Mouse (Mus musculus) stomach, embryonic 15.5 days (tissue): ENCODE measurements around the gene L1cam. TPM values are rescaled to one million over a fixed set of nuclear protein-coding genes. Genes with fewer than 3 reads are reported as not detected.
A peak's percentile ranks its signal among the peaks of the same experiment; 100 is the strongest.

ENCODE experiments used
- ATAC-seq: fragments of 200-750 bp; cut with Nextera tagmentation; 2 replicates; pipeline ENCODE4 v1.8.0; 2017; ENCODE audit warnings: low read depth, moderate number of reproducible peaks, moderate TSS enrichment; ENCODE audit not compliant: insufficient read depth, low FRiP score
- H3K27ac ChIP-seq: fragments of 300-500 bp; sonication (generic); 2 replicates; pipeline ENCODE4 v1.5.1; 2015; ENCODE audit warnings: mild to moderate bottlenecking, inconsistent platforms
- H3K27me3 ChIP-seq: fragments of 300-500 bp; sonication (generic); replicated peaks from 2 replicates; pipeline ENCODE4 v1.6.1; 2015; ENCODE audit warnings: inconsistent platforms
- H3K36me3 ChIP-seq: fragments of 300-500 bp; sonication (generic); 2 replicates; pipeline ENCODE4 v1.6.1; 2015; ENCODE audit warnings: inconsistent platforms
- H3K4me1 ChIP-seq: fragments of 300-500 bp; sonication (generic); 2 replicates; pipeline ENCODE4 v1.6.1; 2015; ENCODE audit warnings: inconsistent platforms
- H3K4me2 ChIP-seq: fragments of 300-500 bp; sonication (generic); 2 replicates; pipeline ENCODE4 v1.6.1; 2015; ENCODE audit warnings: mild to moderate bottlenecking, inconsistent platforms
- H3K4me3 ChIP-seq: fragments of 300-500 bp; sonication (generic); replicated peaks from 2 replicates; pipeline ENCODE4 v1.5.1; 2015; ENCODE audit warnings: inconsistent platforms
- H3K9ac ChIP-seq: fragments of 300-500 bp; sonication (generic); 2 replicates; pipeline ENCODE4 v1.6.1; 2015; ENCODE audit warnings: inconsistent platforms
- H3K9me3 ChIP-seq: fragments of 300-500 bp; sonication (generic); 2 replicates; pipeline ENCODE4 v1.6.1; 2016; ENCODE audit warnings: inconsistent platforms
- WGBS: fragments of 180-500 bp; shearing (Covaris S2); methylation state at CpG from one replicate; pipeline ENCODE4 v1.1.7; 2015; 5-methylcytosine and 5-hydroxymethylcytosine counted together
- polyA plus RNA-seq: library from polyadenylated mRNA; unstranded; fragments of >200 nt; fragmentation: Nextera tagmentation; extraction: Ambion mirVana; gene quantifications from 2 replicates; pipeline ENCODE4 v1.2.1, GENCODE M21; 2015

Gene L1cam
- polyA plus RNA-seq, 1 experiment from 2014 or later, result 8.2 TPM

- no peak overlapping the region for H3K4me2 ChIP-seq
- H3K27me3 ChIP-seq, result no peaks in the 10 kb centered on the region
- ATAC-seq, result no peak
- H3K4me1 ChIP-seq, result no peaks in the 10 kb centered on the region
- no peaks in the 10 kb centered on the region for H3K36me3 ChIP-seq
- no peaks in the 10 kb centered on the region for H3K9me3 ChIP-seq
- H3K4me3 ChIP-seq, result no peak overlapping the region
- 65% methylated on average over 1 of the region's 1 CpGs for WGBS
- H3K9ac ChIP-seq, result no peak overlapping the region
- no peak overlapping the region for H3K27ac ChIP-seq
Measured at GRCm38 (mm10) chrX:73871956-73872355, 23.9 kb downstream of the L1cam start.

- no peaks in the 10 kb centered on the region for H3K27me3 ChIP-seq
- H3K9ac ChIP-seq, result no peak overlapping the region
- H3K4me3 ChIP-seq, result no peak overlapping the region
- no peak overlapping the region for H3K27ac ChIP-seq
- no peak for ATAC-seq
- no peaks in the 10 kb centered on the region for H3K36me3 ChIP-seq
- H3K4me1 ChIP-seq, result no peaks in the 10 kb centered on the region
- no peak overlapping the region for H3K4me2 ChIP-seq
- no peaks in the 10 kb centered on the region for H3K9me3 ChIP-seq
Measured at GRCm38 (mm10) chrX:73871474-73871873, 24.4 kb downstream of the L1cam start.

GRCm38 (mm10) chrX:73869334-73869733 is 26.6 kb downstream of the L1cam start:
- no peaks in the 10 kb centered on the region for H3K4me1 ChIP-seq
- ATAC-seq, result no peak
- H3K4me3 ChIP-seq, result no peak overlapping the region
- 15% methylated on average over 5 of the region's 5 CpGs for WGBS
- H3K27me3 ChIP-seq, result no peaks in the 10 kb centered on the region
- no peak overlapping the region for H3K27ac ChIP-seq
- no peaks in the 10 kb centered on the region for H3K36me3 ChIP-seq
- H3K9me3 ChIP-seq, result no peaks in the 10 kb centered on the region
- no peak overlapping the region for H3K4me2 ChIP-seq
- no peak overlapping the region for H3K9ac ChIP-seq

GRCm38 (mm10) chrX:73867852-73868251 is 28.1 kb downstream of the L1cam start:
- 64% methylated on average over 1 of the region's 1 CpGs for WGBS
- Histone ChIP-seq H3K4me3 (no peak overlapping the region), H3K27me3 (no peaks in the 10 kb centered on the region), H3K4me1 (no peaks in the 10 kb centered on the region), H3K9ac (no peak overlapping the region), H3K9me3 (no peaks in the 10 kb centered on the region), H3K36me3 (no peaks in the 10 kb centered on the region), H3K27ac (no peak overlapping the region), H3K4me2 (no peak overlapping the region)
- no peak for ATAC-seq

GRCm38 (mm10) chrX:73867256-73867655 is 28.6 kb downstream of the L1cam start:
- no peak for ATAC-seq
- Histone ChIP-seq H3K4me2 (no peak overlapping the region), H3K4me3 (no peak overlapping the region), H3K36me3 (no peaks in the 10 kb centered on the region), H3K9me3 (no peaks in the 10 kb centered on the region), H3K4me1 (no peaks in the 10 kb centered on the region), H3K9ac (no peak overlapping the region), H3K27ac (no peak overlapping the region), H3K27me3 (no peaks in the 10 kb centered on the region)
- WGBS, result 31% methylated on average over 3 of the region's 3 CpGs

GRCm38 (mm10) chrX:73864692-73865091 is 31.2 kb downstream of the L1cam start:
- no peaks in the 10 kb centered on the region for H3K9me3 ChIP-seq
- WGBS, result 41% methylated on average over 3 of the region's 3 CpGs
- ATAC-seq, result no peak
- no peak overlapping the region for H3K4me2 ChIP-seq
- H3K27me3 ChIP-seq, result no peaks in the 10 kb centered on the region
- H3K4me1 ChIP-seq, result no peaks in the 10 kb centered on the region
- H3K4me3 ChIP-seq, result no peak overlapping the region
- no peak overlapping the region for H3K9ac ChIP-seq
- H3K27ac ChIP-seq, result no peak overlapping the region
- no peaks in the 10 kb centered on the region for H3K36me3 ChIP-seq

- H3K4me3 ChIP-seq, result no peak overlapping the region
- H3K27me3 ChIP-seq, result no peaks in the 10 kb centered on the region
- 60% methylated on average over 3 of the region's 3 CpGs for WGBS
- no peak overlapping the region for H3K4me2 ChIP-seq
- H3K36me3 ChIP-seq, result no peaks in the 10 kb centered on the region
- no peak overlapping the region for H3K9ac ChIP-seq
- H3K9me3 ChIP-seq, result no peaks in the 10 kb centered on the region
- no peaks in the 10 kb centered on the region for H3K4me1 ChIP-seq
- no peak for ATAC-seq
- no peak overlapping the region for H3K27ac ChIP-seq
Measured at GRCm38 (mm10) chrX:73855087-73855408, 40.9 kb downstream of the L1cam start.

GRCm38 (mm10) chrX:73854326-73855086 is 41.4 kb downstream of the L1cam start:
- H3K9me3 ChIP-seq, result no peaks in the 10 kb centered on the region
- 77% methylated on average over 7 of the region's 9 CpGs for WGBS
- no peak for ATAC-seq
- no peak overlapping the region for H3K4me2 ChIP-seq
- H3K4me3 ChIP-seq, result no peak overlapping the region
- H3K4me1 ChIP-seq, result no peaks in the 10 kb centered on the region
- no peak overlapping the region for H3K9ac ChIP-seq
- no peak overlapping the region for H3K27ac ChIP-seq
- H3K27me3 ChIP-seq, result no peaks in the 10 kb centered on the region
- H3K36me3 ChIP-seq, result no peaks in the 10 kb centered on the region

GRCm38 (mm10) chrX:73836691-73837090 is 59.2 kb downstream of the L1cam start:
- Histone ChIP-seq H3K9me3 (no peaks in the 10 kb centered on the region), H3K4me1 (no peaks in the 10 kb centered on the region), H3K4me3 (no peak overlapping the region), H3K4me2 (no peak overlapping the region), H3K27ac (no peak overlapping the region), H3K9ac (no peak overlapping the region), H3K36me3 (no peaks in the 10 kb centered on the region), H3K27me3 (no peaks in the 10 kb centered on the region)
- no peak for ATAC-seq
- WGBS, result 75% methylated on average over 3 of the region's 3 CpGs

- no peak overlapping the region for H3K9ac ChIP-seq
- no peaks in the 10 kb centered on the region for H3K27me3 ChIP-seq
- no peak for ATAC-seq
- 90% methylated on average over 1 of the region's 1 CpGs for WGBS
- no peaks in the 10 kb centered on the region for H3K36me3 ChIP-seq
- H3K4me3 ChIP-seq, result no peak overlapping the region
- H3K4me1 ChIP-seq, result no peaks in the 10 kb centered on the region
- H3K9me3 ChIP-seq, result no peaks in the 10 kb centered on the region
- H3K4me2 ChIP-seq, result no peak overlapping the region
- no peak overlapping the region for H3K27ac ChIP-seq
Measured at GRCm38 (mm10) chrX:73835731-73836130, 60.2 kb downstream of the L1cam start.

- Histone ChIP-seq H3K9me3 (no peaks in the 10 kb centered on the region), H3K27me3 (no peaks in the 10 kb centered on the region; the same call in 1 of the 2 replicates), H3K4me1 (no peaks in the 10 kb centered on the region), H3K4me3 (peak within 1 kb of the TSS; percentile 56), H3K27ac (peak within 1 kb of the TSS; percentile 48; the same call in 1 of the 2 replicates), H3K4me2 (peak within 1 kb of the TSS; percentile 70), H3K9ac (peak within 1 kb of the TSS; percentile 37), H3K36me3 (no peaks in the 10 kb centered on the region)
- ATAC-seq, result peak; percentile 58
- 17% methylated on average over 75 of the region's 84 CpGs for WGBS
Measured at GRCm38 (mm10) chrX:73824185-73825151, 71.4 kb downstream of the L1cam start, which contains the start of gene Pdzd4. Gene Pdzd4, minus strand, starts transcription at chrX:73824969.

GRCm38 (mm10) chrX:73823747-73824146 is 72.2 kb downstream of the L1cam start:
- Histone ChIP-seq H3K9ac (no peak overlapping the region), H3K27ac (no peak overlapping the region), H3K4me1 (no peaks in the 10 kb centered on the region), H3K36me3 (no peaks in the 10 kb centered on the region), H3K4me3 (peak overlapping the region; percentile 56), H3K9me3 (no peaks in the 10 kb centered on the region), H3K27me3 (no peaks in the 10 kb centered on the region; the same call in 1 of the 2 replicates), H3K4me2 (peak overlapping the region; percentile 70)
- no peak for ATAC-seq
- 22% methylated on average over 17 of the region's 17 CpGs for WGBS
